Comparison of ENCODE assay signal across 20 mouse cellular contexts in the genomic region with DNA sequence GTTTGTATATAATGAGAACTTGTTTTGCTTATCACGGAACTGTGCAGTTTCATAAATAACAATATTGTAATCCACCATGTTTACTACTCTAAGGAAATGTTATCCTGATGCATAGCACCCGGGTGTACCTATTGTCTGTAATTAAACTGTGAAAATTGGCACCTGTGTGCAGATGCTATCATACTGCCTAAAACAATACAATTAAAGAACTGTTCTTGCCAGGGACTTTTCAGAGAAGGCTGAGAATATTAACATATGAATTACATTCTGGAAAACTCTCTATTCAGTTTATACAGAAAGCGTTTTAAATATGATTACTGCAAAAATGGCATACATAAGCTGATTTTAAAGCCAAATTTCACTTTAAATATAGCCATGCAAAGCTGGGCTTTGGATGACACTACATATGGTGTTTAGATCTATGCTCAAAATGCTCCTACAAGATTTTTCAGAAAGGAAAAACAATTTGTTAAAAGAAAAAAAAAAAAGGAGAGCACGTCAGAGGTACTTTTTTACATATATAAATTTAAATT.
"Had no signal": no experiment of that assay in that cellular context is flagged by ENCODE, and none has a peak within 500 bp of the region (broad histone marks: within the 10 kb centered on the region; RNA-seq: fewer than 3 reads in every experiment).

No protein-coding gene starts in this region.

- H3K9ac ChIP-seq: kidney, embryonic 15.5 days; liver, embryonic 14.5 days; liver, postnatal 0 days; lung, embryonic 14.5 days; midbrain, embryonic 12.5 days; midbrain, embryonic 15.5 days; neural tube, embryonic 12.5 days; neural tube, embryonic 15.5 days had no signal

- H3K27ac ChIP-seq: kidney, embryonic 15.5 days; left cerebral cortex, adult 2 months; liver, embryonic 14.5 days; macrophage; midbrain, embryonic 12.5 days; midbrain, embryonic 15.5 days; neural tube, embryonic 12.5 days; neural tube, embryonic 15.5 days; stomach, postnatal 0 days had no signal

- DNase-seq: kidney, postnatal 10 days; kidney, postnatal 36 days; layer of hippocampus, postnatal 36 days; liver, postnatal 0 days; lung, embryonic 14.5 days; right cerebral cortex, adult 18-20 months; right cerebral cortex, postnatal 14 days; right cerebral cortex, postnatal 4 days; thymus, postnatal 25 days had no signal

- H3K27me3 ChIP-seq: kidney, embryonic 15.5 days; midbrain, embryonic 12.5 days; midbrain, embryonic 15.5 days; neural tube, embryonic 12.5 days; neural tube, embryonic 15.5 days had no signal

- H3K4me3 ChIP-seq: kidney, embryonic 15.5 days; left cerebral cortex, adult 2 months; midbrain, embryonic 12.5 days; midbrain, embryonic 15.5 days; neural tube, embryonic 12.5 days; neural tube, embryonic 15.5 days had no signal

- H3K4me2 ChIP-seq: kidney, embryonic 15.5 days; liver, embryonic 11.5 days; lung, embryonic 14.5 days; midbrain, embryonic 12.5 days; midbrain, embryonic 15.5 days; neural tube, embryonic 12.5 days; neural tube, embryonic 15.5 days had no signal

- H3K36me3 ChIP-seq: kidney, embryonic 15.5 days; midbrain, embryonic 12.5 days; midbrain, embryonic 15.5 days; neural tube, embryonic 12.5 days; neural tube, embryonic 15.5 days had no signal

- H3K9me3 ChIP-seq: kidney, embryonic 15.5 days; midbrain, embryonic 12.5 days; midbrain, embryonic 15.5 days; neural tube, embryonic 12.5 days; neural tube, embryonic 15.5 days had no signal

- H3K4me1 ChIP-seq: kidney, embryonic 15.5 days; midbrain, embryonic 12.5 days; midbrain, embryonic 15.5 days; neural tube, embryonic 12.5 days; neural tube, embryonic 15.5 days had no signal

- ATAC-seq: liver, postnatal 0 days; lung, postnatal 0 days; midbrain, embryonic 15.5 days had no signal
